Mouse (Mus musculus) limb, embryonic 12.5 days (tissue): Measurements from ENCODE around the gene Gm5901. TPM values are rescaled to one million over a fixed set of nuclear protein-coding genes. Genes with fewer than 3 reads are reported as not detected.
"Not testable (repeated sequence)": the region's sequence is repeated elsewhere in the genome, so short reads cannot be mapped to it uniquely, and the experiment has no call there.

Experiments
- ATAC-seq: fragments of 200-750 bp; cut with Nextera tagmentation; 2 replicates; pipeline ENCODE4 v1.8.0; 2017; ENCODE audit warnings: low read depth, moderate TSS enrichment; ENCODE audit not compliant: insufficient number of reproducible peaks, insufficient read depth, low FRiP score, low TSS enrichment
- H3K27ac ChIP-seq: fragments of 300-500 bp; sonication (generic); 2 replicates; pipeline ENCODE4 v1.5.1; 2016; ENCODE audit warnings: mild to moderate bottlenecking, moderate library complexity
- H3K27me3 ChIP-seq: fragments of 300-500 bp; sonication (generic); 2 replicates; pipeline ENCODE4 v1.6.1; 2016; ENCODE audit warnings: mild to moderate bottlenecking, moderate library complexity
- H3K36me3 ChIP-seq: fragments of 300-500 bp; sonication (generic); 2 replicates; pipeline ENCODE4 v1.6.1; 2016; ENCODE audit warnings: mild to moderate bottlenecking, moderate library complexity
- H3K4me1 ChIP-seq: fragments of 300-500 bp; sonication (generic); replicated peaks from 2 replicates; pipeline ENCODE4 v1.6.1; 2016
- H3K4me2 ChIP-seq: fragments of 300-500 bp; sonication (generic); 2 replicates; pipeline ENCODE4 v1.6.1; 2016; ENCODE audit warnings: mild to moderate bottlenecking, moderate library complexity
- H3K4me3 ChIP-seq: fragments of 300-500 bp; sonication (generic); replicated peaks from 2 replicates; pipeline ENCODE4 v1.5.1; 2016; ENCODE audit warnings: mild to moderate bottlenecking
- H3K9ac ChIP-seq: fragments of 300-500 bp; sonication (generic); replicated peaks from 2 replicates; pipeline ENCODE4 v1.6.1; 2016; ENCODE audit warnings: mild to moderate bottlenecking, moderate library complexity
- H3K9me3 ChIP-seq: fragments of 300-500 bp; sonication (generic); 2 replicates; pipeline ENCODE4 v1.6.1; 2016; ENCODE audit warnings: mild to moderate bottlenecking, moderate library complexity
- WGBS: fragments of 180-500 bp; shearing (Covaris S2); methylation state at CpG from one replicate; pipeline ENCODE4 v1.1.7; 2016; 5-methylcytosine and 5-hydroxymethylcytosine counted together
- polyA plus RNA-seq: library from polyadenylated mRNA; unstranded; fragments of >200 nt; fragmentation: Nextera tagmentation; extraction: Ambion mirVana; gene quantifications from 2 replicates; pipeline ENCODE4 v1.2.1, GENCODE M21; 2016

Gm5901 gene
- polyA plus RNA-seq: not detected in 2 replicates

DNA sequence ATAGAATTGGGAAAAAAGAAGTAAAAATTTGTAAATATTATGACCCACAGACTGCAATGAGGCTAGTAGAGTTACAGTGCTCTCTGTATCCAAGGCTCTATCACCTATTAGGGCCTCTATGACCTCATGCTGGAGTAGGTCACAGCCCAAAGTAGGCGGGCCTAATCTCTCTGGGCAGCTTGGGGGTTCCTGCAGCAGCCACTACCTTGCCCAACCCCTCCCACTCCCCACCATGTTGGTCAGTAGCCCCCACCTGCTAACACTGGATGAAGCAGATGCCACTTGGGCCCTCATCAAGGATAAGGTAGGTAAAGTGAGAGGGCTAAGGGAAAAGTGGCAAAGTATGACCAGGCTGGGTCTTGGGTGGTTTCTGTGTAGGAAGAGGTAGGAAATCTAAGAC is at the start of gene Gm5901:
Gm5901 (plus strand) TSS at position 173 of the 400 bp plus-strand sequence.
- no peak within 1 kb of the TSS for H3K9ac ChIP-seq
- no peaks in the 10 kb centered on the region for H3K27me3 ChIP-seq
- no peak for ATAC-seq
- H3K9me3 ChIP-seq: no peaks in the 10 kb centered on the region
- 86% methylated on average over 1 of the region's 1 CpGs for WGBS
- no peak within 1 kb of the TSS for H3K4me3 ChIP-seq
- peaks cover 70% of the 10 kb centered on the region for H3K36me3 ChIP-seq
- no peak within 1 kb of the TSS for H3K4me2 ChIP-seq
- H3K4me1 ChIP-seq: no peaks in the 10 kb centered on the region
- no peak within 1 kb of the TSS for H3K27ac ChIP-seq

DNA sequence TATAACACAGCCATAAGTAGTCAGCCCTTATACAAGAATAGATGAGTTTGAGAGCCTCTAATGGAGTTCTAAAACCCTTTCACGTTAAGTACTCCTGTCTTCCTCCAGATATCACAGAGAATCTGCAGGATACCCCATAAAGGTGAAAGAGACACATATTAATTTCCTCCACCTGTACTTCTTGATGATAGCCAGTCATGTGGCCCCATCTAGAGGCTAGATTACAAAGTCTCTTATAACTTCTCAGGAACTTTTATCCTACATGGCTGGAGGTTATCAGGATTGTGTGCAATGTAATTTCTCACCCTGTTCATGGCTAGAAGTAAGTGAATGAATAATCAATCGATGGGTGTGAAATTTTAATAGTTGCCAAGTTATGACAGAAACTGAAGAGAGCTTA is 49.5 kb upstream of the Gm5901 start:
- Histone ChIP-seq H3K36me3 (no peaks in the 10 kb centered on the region), H3K9me3 (no peaks in the 10 kb centered on the region), H3K27me3 (no peaks in the 10 kb centered on the region), H3K4me1 (no peaks in the 10 kb centered on the region), H3K27ac (no peak overlapping the region), H3K9ac (no peak overlapping the region), H3K4me3 (no peak overlapping the region), H3K4me2 (no peak overlapping the region)
- ATAC-seq: no peak
- 74% methylated on average over 2 of the region's 2 CpGs for WGBS

DNA sequence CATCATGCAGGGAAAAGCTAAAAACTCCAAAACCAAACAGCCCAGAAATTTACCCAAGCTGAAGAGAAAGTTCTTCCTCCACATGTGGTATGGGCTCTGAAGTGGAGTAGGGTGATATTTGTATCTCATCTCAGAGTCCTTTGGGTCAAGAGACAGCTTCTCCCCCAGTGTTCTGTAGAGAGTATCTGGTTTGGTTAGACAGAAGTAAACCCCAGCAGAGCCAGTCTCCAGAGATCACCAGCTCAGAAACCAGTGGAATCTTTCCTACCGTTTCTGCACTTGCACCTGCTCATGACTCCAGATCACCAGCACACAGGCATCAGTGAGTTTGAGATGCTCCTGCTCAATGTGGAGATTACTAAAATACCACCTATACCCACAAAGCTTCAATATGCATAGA is 40.8 kb upstream of the Gm5901 start, which contains the start of gene Olfr690:
Olfr690 (minus strand) TSS at position 101 of the 400 bp plus-strand sequence.
- no peaks in the 10 kb centered on the region for H3K27me3 ChIP-seq
- H3K4me3 ChIP-seq: no peak within 1 kb of the TSS
- no peak within 1 kb of the TSS for H3K27ac ChIP-seq
- no peaks in the 10 kb centered on the region for H3K36me3 ChIP-seq
- no peaks in the 10 kb centered on the region for H3K4me1 ChIP-seq
- ATAC-seq: no peak
- H3K9me3 ChIP-seq: no peaks in the 10 kb centered on the region
- H3K9ac ChIP-seq: no peak within 1 kb of the TSS
- WGBS: 78% methylated on average over 1 of the region's 1 CpGs
- no peak within 1 kb of the TSS for H3K4me2 ChIP-seq

DNA sequence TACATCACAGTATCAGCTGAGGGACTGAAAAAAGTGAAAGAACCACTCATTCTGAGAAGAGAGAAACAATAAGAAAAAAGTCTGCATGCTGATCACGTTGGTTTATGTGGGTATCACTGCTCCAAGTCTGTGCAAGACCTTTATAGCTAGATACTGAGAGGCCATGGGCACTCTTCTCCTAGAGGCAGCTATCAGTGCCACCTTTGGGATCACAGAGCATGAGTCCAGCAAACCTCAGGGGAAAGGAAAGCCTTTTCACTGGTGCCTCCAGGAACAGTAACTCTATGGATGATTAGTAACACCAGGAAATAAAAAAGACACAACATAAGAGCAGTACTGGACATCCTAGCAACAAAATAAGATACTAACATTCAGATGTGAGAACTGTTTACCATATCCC is 32.7 kb upstream of the Gm5901 start, which contains the start of gene Olfr691:
Olfr691 (minus strand) TSS at position 101 of the 400 bp plus-strand sequence.
- no peak for ATAC-seq
- Histone ChIP-seq H3K4me1 (no peaks in the 10 kb centered on the region), H3K4me3 (no peak within 1 kb of the TSS), H3K9me3 (no peaks in the 10 kb centered on the region), H3K27me3 (no peaks in the 10 kb centered on the region), H3K4me2 (no peak within 1 kb of the TSS), H3K9ac (no peak within 1 kb of the TSS), H3K27ac (no peak within 1 kb of the TSS), H3K36me3 (no peaks in the 10 kb centered on the region)
- WGBS: 44% methylated on average over 1 of the region's 1 CpGs

- Histone ChIP-seq H3K4me2 (no peak overlapping the region), H3K9me3 (no peaks in the 10 kb centered on the region), H3K36me3 (no peaks in the 10 kb centered on the region), H3K27ac (no peak overlapping the region), H3K4me1 (no peaks in the 10 kb centered on the region), H3K27me3 (no peaks in the 10 kb centered on the region), H3K9ac (no peak overlapping the region), H3K4me3 (no peak overlapping the region)
- 70% methylated on average over 2 of the region's 2 CpGs for WGBS
- ATAC-seq: no peak
Measured at GRCm38 (mm10) chr7:105342752-105343151, 32.1 kb upstream of the Gm5901 start.

GRCm38 (mm10) chr7:105356064-105356463 is 18.8 kb upstream of the Gm5901 start:
- not testable (repeated sequence) for H3K36me3 ChIP-seq, H3K9ac ChIP-seq, H3K4me1 ChIP-seq, ATAC-seq, H3K4me2 ChIP-seq, H3K9me3 ChIP-seq, H3K4me3 ChIP-seq, H3K27ac ChIP-seq, H3K27me3 ChIP-seq
- WGBS: no CpG with 5 or more reads among the region's 5 CpGs

- not testable (repeated sequence) for H3K4me2 ChIP-seq, H3K9me3 ChIP-seq, H3K4me1 ChIP-seq, H3K27ac ChIP-seq, ATAC-seq, H3K4me3 ChIP-seq, H3K9ac ChIP-seq, H3K36me3 ChIP-seq, H3K27me3 ChIP-seq
- 93% methylated on average over 1 of the region's 2 CpGs for WGBS
Measured at GRCm38 (mm10) chr7:105356487-105356886, 18.4 kb upstream of the Gm5901 start.

GRCm38 (mm10) chr7:105361713-105362112 is 13.1 kb upstream of the Gm5901 start:
- Histone ChIP-seq H3K9me3 (no peaks in the 10 kb centered on the region), H3K27me3 (no peaks in the 10 kb centered on the region), H3K27ac (no peak overlapping the region), H3K4me1 (no peaks in the 10 kb centered on the region), H3K36me3 (no peaks in the 10 kb centered on the region), H3K4me3 (no peak overlapping the region), H3K4me2 (no peak overlapping the region), H3K9ac (no peak overlapping the region)
- WGBS: 83% methylated on average over 2 of the region's 2 CpGs
- ATAC-seq: no peak

DNA sequence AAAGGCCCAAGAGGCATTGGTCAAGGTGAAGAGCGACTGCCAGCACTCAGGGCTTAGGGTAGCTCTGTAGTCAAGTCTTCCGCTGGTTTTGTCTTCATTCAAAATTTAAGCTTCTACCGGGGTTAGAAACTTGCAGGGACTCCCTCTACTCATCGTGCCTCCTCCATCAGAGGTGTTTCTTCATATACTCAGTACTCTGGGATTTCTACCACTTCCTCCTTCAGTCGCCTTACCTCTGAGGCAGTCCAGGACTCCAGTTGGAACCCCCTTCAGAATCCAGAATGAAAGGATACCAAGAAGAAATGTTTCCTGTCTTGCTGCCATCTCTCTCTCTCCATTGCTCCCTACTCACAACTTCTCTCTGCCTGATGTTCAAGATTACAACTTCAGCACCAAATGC is 7.6 kb upstream of the Gm5901 start:
- 78% methylated on average over 5 of the region's 5 CpGs for WGBS
- Histone ChIP-seq H3K36me3 (peaks cover 6% of the 10 kb centered on the region; the same call in 1 of the 2 replicates), H3K9ac (no peak overlapping the region), H3K27me3 (no peaks in the 10 kb centered on the region), H3K4me3 (no peak overlapping the region), H3K4me2 (no peak overlapping the region), H3K4me1 (no peaks in the 10 kb centered on the region), H3K9me3 (no peaks in the 10 kb centered on the region), H3K27ac (no peak overlapping the region)
- no peak for ATAC-seq

DNA sequence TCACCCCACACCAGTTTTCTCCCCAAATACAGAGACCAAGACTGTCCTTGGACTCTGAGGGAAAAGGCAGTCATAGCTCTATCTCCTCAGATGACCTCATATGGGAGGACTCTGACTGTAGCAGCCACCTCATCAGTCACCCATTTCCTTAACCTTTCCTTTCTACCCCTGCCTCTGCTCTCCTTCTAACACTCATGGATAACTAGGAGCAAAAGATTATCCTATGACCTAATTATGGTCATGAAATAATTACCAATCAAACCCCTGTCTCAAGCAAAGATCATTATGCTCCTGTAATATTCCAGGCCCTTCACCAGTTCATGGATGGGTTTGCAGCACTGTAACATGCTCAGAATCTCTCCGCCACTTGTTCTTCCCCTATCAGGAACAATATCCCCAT is 6.9 kb upstream of the Gm5901 start, which contains the start of gene Olfr692:
Olfr692 (plus strand) TSS at position 301 of the 400 bp plus-strand sequence.
- H3K9me3 ChIP-seq: no peaks in the 10 kb centered on the region
- H3K4me3 ChIP-seq: no peak within 1 kb of the TSS
- no peaks in the 10 kb centered on the region for H3K4me1 ChIP-seq
- 90% methylated on average over 1 of the region's 1 CpGs for WGBS
- H3K9ac ChIP-seq: no peak within 1 kb of the TSS
- peaks cover 11% of the 10 kb centered on the region; the same call in 1 of the 2 replicates for H3K36me3 ChIP-seq
- no peak within 1 kb of the TSS for H3K27ac ChIP-seq
- no peaks in the 10 kb centered on the region for H3K27me3 ChIP-seq
- no peak for ATAC-seq
- no peak within 1 kb of the TSS for H3K4me2 ChIP-seq

DNA sequence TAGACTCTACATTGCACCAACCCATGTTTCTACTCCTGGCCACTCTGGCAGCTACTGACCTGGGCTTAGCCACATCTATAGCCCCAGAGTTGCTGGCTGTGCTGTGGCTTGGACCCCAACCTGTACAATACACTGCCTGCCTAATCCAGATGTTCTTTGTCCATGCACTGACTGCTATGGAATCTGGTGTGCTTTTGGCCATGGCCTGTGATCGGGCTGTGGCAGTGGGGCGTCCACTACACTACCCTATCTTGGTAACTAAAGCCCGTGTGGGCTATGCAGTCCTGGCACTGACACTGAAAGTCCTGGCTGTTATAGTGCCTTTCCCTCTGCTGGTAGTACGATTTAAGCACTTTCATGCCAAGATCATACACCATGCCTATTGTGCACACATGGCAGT is 6.3 kb upstream of the Gm5901 start:
- Histone ChIP-seq H3K4me1 (no peaks in the 10 kb centered on the region), H3K27me3 (no peaks in the 10 kb centered on the region), H3K27ac (no peak overlapping the region), H3K4me2 (no peak overlapping the region), H3K36me3 (peaks cover 17% of the 10 kb centered on the region), H3K4me3 (no peak overlapping the region), H3K9me3 (no peaks in the 10 kb centered on the region), H3K9ac (no peak overlapping the region)
- WGBS: 91% methylated on average over 4 of the region's 4 CpGs
- no peak for ATAC-seq

DNA sequence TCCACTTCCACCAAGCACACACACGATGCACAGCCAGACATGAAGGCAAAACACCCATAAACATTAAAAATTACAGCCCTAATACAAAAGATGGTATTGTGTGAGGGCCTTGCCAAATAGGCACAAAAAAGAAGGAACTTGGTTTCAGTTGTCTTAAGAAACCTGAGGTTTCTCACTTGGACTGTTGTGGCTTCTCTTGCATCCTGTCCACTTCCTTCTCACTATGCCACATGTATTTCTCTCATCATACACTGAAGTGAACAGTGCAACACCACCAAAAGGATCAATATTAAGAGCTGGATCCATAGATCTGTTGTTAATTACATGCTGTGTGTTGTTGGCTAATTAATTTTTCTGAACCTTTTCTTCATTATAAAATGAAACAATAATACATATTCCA is 1.9 kb upstream of the Gm5901 start:
- ATAC-seq: no peak
- no peak overlapping the region for H3K27ac ChIP-seq
- no peak overlapping the region for H3K4me3 ChIP-seq
- H3K27me3 ChIP-seq: no peaks in the 10 kb centered on the region
- H3K4me2 ChIP-seq: no peak overlapping the region
- no peaks in the 10 kb centered on the region for H3K4me1 ChIP-seq
- peaks cover 51% of the 10 kb centered on the region for H3K36me3 ChIP-seq
- no peaks in the 10 kb centered on the region for H3K9me3 ChIP-seq
- 87% methylated on average over 1 of the region's 1 CpGs for WGBS
- no peak overlapping the region for H3K9ac ChIP-seq
